Mouse (Mus musculus): ENCODE measurements around the gene Bcl9. TPM values are rescaled to one million over a fixed set of nuclear protein-coding genes. Genes with fewer than 3 reads are reported as not detected.
A peak's percentile ranks its signal among the peaks of the same experiment; 100 is the strongest.

Bcl9 gene
- polyA plus RNA-seq, 1 experiment from 2014 or later = 17.9 TPM

- Histone ChIP-seq H3K4me2 (no peak overlapping the region), H3K4me1 (replicated peaks; ENCODE audit: control insufficient read depth, insufficient read depth, low read length) (peaks cover 18% of the 10 kb centered on the region), H3K27me3 (replicated peaks; ENCODE audit: control insufficient read depth, insufficient read depth, low read length) (no peaks in the 10 kb centered on the region), H3K27ac (ENCODE audit: low read depth, low read length) (no peak overlapping the region), H3K36me3 (ENCODE audit: control insufficient read depth, insufficient read depth, low read length) (peaks cover 8% of the 10 kb centered on the region; the same call in 1 of the 2 replicates), H3K9ac (ENCODE audit: low read depth, low read length) (no peak overlapping the region), H3K4me3 (ENCODE audit: low read depth, low read length) (no peak overlapping the region), H3K9me3 (ENCODE audit: control insufficient read depth, low read length) (no peaks in the 10 kb centered on the region)
- no peak for ATAC-seq (replicated peaks; ENCODE audit: low FRiP score)
- 69% methylated on average over 4 of the region's 4 CpGs for WGBS
- no peak for DNase-seq (ENCODE audit: low spot score)
Measured at GRCm38 (mm10) chr3:97167126-97167525, 130.6 kb downstream of the Bcl9 start.

- 41% methylated on average over 4 of the region's 4 CpGs for WGBS
- Histone ChIP-seq H3K9ac (ENCODE audit: low read depth, low read length) (no peak overlapping the region), H3K27ac (ENCODE audit: low read depth, low read length) (peak overlapping the region; percentile 38; the same call in 1 of the 2 replicates), H3K36me3 (ENCODE audit: control insufficient read depth, insufficient read depth, low read length) (peaks cover 8% of the 10 kb centered on the region; the same call in 1 of the 2 replicates), H3K4me2 (no peak overlapping the region; the same call in 1 of the 2 replicates), H3K9me3 (ENCODE audit: control insufficient read depth, low read length) (no peaks in the 10 kb centered on the region), H3K27me3 (replicated peaks; ENCODE audit: control insufficient read depth, insufficient read depth, low read length) (no peaks in the 10 kb centered on the region), H3K4me3 (ENCODE audit: low read depth, low read length) (no peak overlapping the region), H3K4me1 (replicated peaks; ENCODE audit: control insufficient read depth, insufficient read depth, low read length) (peaks cover 26% of the 10 kb centered on the region)
- DNase-seq (ENCODE audit: low spot score) = no peak
- peak; percentile 89 for ATAC-seq (replicated peaks; ENCODE audit: low FRiP score)
Measured at GRCm38 (mm10) chr3:97164477-97164876, 133.2 kb downstream of the Bcl9 start.

GRCm38 (mm10) chr3:97161773-97162172 lies 135.9 kb downstream of the Bcl9 start:
- DNase-seq (ENCODE audit: low spot score) = no peak
- ATAC-seq (replicated peaks; ENCODE audit: low FRiP score) = no peak
- Histone ChIP-seq H3K4me2 (no peak overlapping the region), H3K27me3 (replicated peaks; ENCODE audit: control insufficient read depth, insufficient read depth, low read length) (no peaks in the 10 kb centered on the region), H3K4me3 (ENCODE audit: low read depth, low read length) (no peak overlapping the region), H3K9me3 (ENCODE audit: control insufficient read depth, low read length) (no peaks in the 10 kb centered on the region), H3K36me3 (ENCODE audit: control insufficient read depth, insufficient read depth, low read length) (peaks cover 3% of the 10 kb centered on the region; the same call in 1 of the 2 replicates), H3K4me1 (replicated peaks; ENCODE audit: control insufficient read depth, insufficient read depth, low read length) (peaks cover 24% of the 10 kb centered on the region), H3K27ac (ENCODE audit: low read depth, low read length) (no peak overlapping the region), H3K9ac (ENCODE audit: low read depth, low read length) (no peak overlapping the region)
- 70% methylated on average over 4 of the region's 4 CpGs for WGBS

- ATAC-seq (replicated peaks; ENCODE audit: low FRiP score) (no peak), DNase-seq (ENCODE audit: low spot score) (peak; percentile 23)
- no peak overlapping the region for H3K9ac ChIP-seq (ENCODE audit: low read depth, low read length)
- peaks cover 3% of the 10 kb centered on the region; the same call in 1 of the 2 replicates for H3K36me3 ChIP-seq (ENCODE audit: control insufficient read depth, insufficient read depth, low read length)
- H3K9me3 ChIP-seq (ENCODE audit: control insufficient read depth, low read length) = no peaks in the 10 kb centered on the region
- WGBS = 82% methylated on average over 10 of the region's 10 CpGs
- peak overlapping the region; percentile 29; the same call in 1 of the 2 replicates for H3K4me2 ChIP-seq
- no peaks in the 10 kb centered on the region for H3K27me3 ChIP-seq (replicated peaks; ENCODE audit: control insufficient read depth, insufficient read depth, low read length)
- H3K4me1 ChIP-seq (replicated peaks; ENCODE audit: control insufficient read depth, insufficient read depth, low read length) = peaks cover 24% of the 10 kb centered on the region
- H3K4me3 ChIP-seq (ENCODE audit: low read depth, low read length) = no peak overlapping the region
- H3K27ac ChIP-seq (ENCODE audit: low read depth, low read length) = no peak overlapping the region
Measured at GRCm38 (mm10) chr3:97160908-97161307, 136.8 kb downstream of the Bcl9 start.

GRCm38 (mm10) chr3:97159986-97160385 lies 137.7 kb downstream of the Bcl9 start:
- ATAC-seq (replicated peaks; ENCODE audit: low FRiP score) (no peak), DNase-seq (ENCODE audit: low spot score) (no peak)
- Histone ChIP-seq H3K27me3 (replicated peaks; ENCODE audit: control insufficient read depth, insufficient read depth, low read length) (no peaks in the 10 kb centered on the region), H3K9me3 (ENCODE audit: control insufficient read depth, low read length) (no peaks in the 10 kb centered on the region), H3K4me3 (ENCODE audit: low read depth, low read length) (peak overlapping the region; percentile 92; the same call in 1 of the 2 replicates), H3K9ac (ENCODE audit: low read depth, low read length) (no peak overlapping the region), H3K4me1 (replicated peaks; ENCODE audit: control insufficient read depth, insufficient read depth, low read length) (peaks cover 19% of the 10 kb centered on the region), H3K27ac (ENCODE audit: low read depth, low read length) (no peak overlapping the region), H3K36me3 (ENCODE audit: control insufficient read depth, insufficient read depth, low read length) (peaks cover 3% of the 10 kb centered on the region; the same call in 1 of the 2 replicates), H3K4me2 (peak overlapping the region; percentile 89)
- WGBS = 70% methylated on average over 2 of the region's 2 CpGs

GRCm38 (mm10) chr3:97159509-97159850 lies 138.2 kb downstream of the Bcl9 start:
- Histone ChIP-seq H3K27me3 (replicated peaks; ENCODE audit: control insufficient read depth, insufficient read depth, low read length) (no peaks in the 10 kb centered on the region), H3K4me3 (ENCODE audit: low read depth, low read length) (peak overlapping the region; percentile 92), H3K4me1 (replicated peaks; ENCODE audit: control insufficient read depth, insufficient read depth, low read length) (peaks cover 15% of the 10 kb centered on the region), H3K36me3 (ENCODE audit: control insufficient read depth, insufficient read depth, low read length) (peaks cover 3% of the 10 kb centered on the region; the same call in 1 of the 2 replicates), H3K4me2 (peak overlapping the region; percentile 89), H3K9ac (ENCODE audit: low read depth, low read length) (peak overlapping the region; percentile 88), H3K27ac (ENCODE audit: low read depth, low read length) (peak overlapping the region; percentile 73), H3K9me3 (ENCODE audit: control insufficient read depth, low read length) (no peaks in the 10 kb centered on the region)
- DNase-seq (ENCODE audit: low spot score) = no peak
- no peak for ATAC-seq (replicated peaks; ENCODE audit: low FRiP score)
- 11% methylated on average over 6 of the region's 6 CpGs for WGBS

- under 1% methylated on average over 54 of the region's 54 CpGs for WGBS
- ATAC-seq (replicated peaks; ENCODE audit: low FRiP score) = peak; percentile 93
- peak within 1 kb of the TSS; percentile 88 for H3K9ac ChIP-seq (ENCODE audit: low read depth, low read length)
Measured at GRCm38 (mm10) chr3:97158611-97159508, 138.9 kb downstream of the Bcl9 start, which contains the start of gene Acp6. Gene Acp6, plus strand, starts transcription at chr3:97158777.

GRCm38 (mm10) chr3:97157958-97158599 lies 139.6 kb downstream of the Bcl9 start:
- peak overlapping the region; percentile 88 for H3K9ac ChIP-seq (ENCODE audit: low read depth, low read length)
- peaks cover 9% of the 10 kb centered on the region; the same call in 1 of the 2 replicates for H3K4me1 ChIP-seq (replicated peaks; ENCODE audit: control insufficient read depth, insufficient read depth, low read length)
- ATAC-seq (replicated peaks; ENCODE audit: low FRiP score) (peak; percentile 67), DNase-seq (ENCODE audit: low spot score) (peak; percentile 85)
- peak overlapping the region; percentile 92 for H3K4me3 ChIP-seq (ENCODE audit: low read depth, low read length)
- no peaks in the 10 kb centered on the region for H3K9me3 ChIP-seq (ENCODE audit: control insufficient read depth, low read length)
- H3K4me2 ChIP-seq = peak overlapping the region; percentile 89
- under 1% methylated on average over 17 of the region's 17 CpGs for WGBS
- no peaks in the 10 kb centered on the region for H3K36me3 ChIP-seq (ENCODE audit: control insufficient read depth, insufficient read depth, low read length)
- no peaks in the 10 kb centered on the region for H3K27me3 ChIP-seq (replicated peaks; ENCODE audit: control insufficient read depth, insufficient read depth, low read length)
- H3K27ac ChIP-seq (ENCODE audit: low read depth, low read length) = peak overlapping the region; percentile 73; the same call in 1 of the 2 replicates

More at GRCm38 (mm10) chr3:97158611-97159508, 138.9 kb downstream of the Bcl9 start, which contains the start of gene Acp6:
- peaks cover 3% of the 10 kb centered on the region; the same call in 1 of the 2 replicates for H3K36me3 ChIP-seq (ENCODE audit: control insufficient read depth, insufficient read depth, low read length)
- H3K27me3 ChIP-seq (replicated peaks; ENCODE audit: control insufficient read depth, insufficient read depth, low read length) = no peaks in the 10 kb centered on the region
- peak within 1 kb of the TSS; percentile 92 for H3K4me3 ChIP-seq (ENCODE audit: low read depth, low read length)
- H3K4me2 ChIP-seq = peak within 1 kb of the TSS; percentile 89
- peak; percentile 88 for DNase-seq (ENCODE audit: low spot score)
- H3K27ac ChIP-seq (ENCODE audit: low read depth, low read length) = peak within 1 kb of the TSS; percentile 73
- no peaks in the 10 kb centered on the region for H3K9me3 ChIP-seq (ENCODE audit: control insufficient read depth, low read length)
- H3K4me1 ChIP-seq (replicated peaks; ENCODE audit: control insufficient read depth, insufficient read depth, low read length) = peaks cover 9% of the 10 kb centered on the region
